Mouse (Mus musculus) CD4-positive, CD25-positive, alpha-beta regulatory T cell, adult 4 months (primary cell): Measurements from ENCODE around the gene Pias1. TPM values are rescaled to one million over a fixed set of nuclear protein-coding genes. Genes with fewer than 3 reads are reported as not detected.

Source experiments
- ATAC-seq: one replicate; pipeline ENCODE4 v1.8.0; 2017
- polyA plus RNA-seq, 2 experiments: library from polyadenylated mRNA; unstranded; fragments of 100-300 nt; shearing (Covaris generic); gene quantifications; one replicate each; pipeline ENCODE4 v1.2.1; 2017

Pias1 gene
- polyA plus RNA-seq, 2 experiments from 2014 or later = 160 to 181 TPM

- no peak for ATAC-seq
These were observed 133.2 kb downstream of the Pias1 start for GRCm38 (mm10) chr9:62854483-62854882.

GRCm38 (mm10) chr9:62851571-62851970, 136.2 kb downstream of the Pias1 start:
- no peak for ATAC-seq

DNA sequence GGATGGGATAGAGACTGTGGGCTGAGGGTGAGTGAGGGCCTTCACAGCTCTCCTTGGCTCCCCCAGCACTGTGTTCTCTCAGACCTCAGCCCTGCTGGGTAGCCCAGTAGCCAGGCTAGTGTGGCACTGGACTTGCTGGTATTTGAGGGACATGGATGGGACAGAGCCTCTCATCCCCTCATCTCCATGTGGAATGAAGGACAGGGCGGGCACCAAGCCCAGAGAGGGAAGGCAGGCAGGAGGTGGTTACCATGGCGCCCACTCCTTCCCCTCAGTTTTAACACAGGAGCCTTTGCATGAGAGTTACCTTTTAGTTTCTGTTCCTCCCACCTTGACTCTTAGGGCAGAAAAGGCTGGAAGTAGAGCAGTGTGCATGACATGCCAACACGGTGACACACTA, 139.1 kb downstream of the Pias1 start:
- ATAC-seq = no peak

DNA sequence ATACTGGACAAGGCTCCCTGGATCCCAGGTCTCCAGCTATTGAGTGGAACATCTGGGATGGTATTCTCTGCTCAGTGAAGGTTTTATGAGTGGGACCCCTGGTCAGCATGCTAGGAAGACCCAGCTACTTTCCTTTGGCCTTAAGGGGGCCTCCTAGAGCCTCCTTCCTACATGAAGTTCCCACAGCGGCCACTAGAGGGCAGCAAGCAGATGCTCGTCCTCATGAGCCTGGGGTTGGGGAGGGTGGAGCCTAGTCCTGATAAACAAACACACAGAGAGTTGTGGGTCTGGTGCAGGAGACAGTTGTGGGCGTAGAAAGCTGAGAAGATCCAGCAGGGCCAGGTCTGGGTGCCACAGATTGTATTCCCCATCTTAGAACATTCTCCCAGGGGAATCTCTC, 140.0 kb downstream of the Pias1 start:
- peak; percentile 83 for ATAC-seq

GRCm38 (mm10) chr9:62844461-62844860, 143.3 kb downstream of the Pias1 start:
- ATAC-seq = no peak

DNA sequence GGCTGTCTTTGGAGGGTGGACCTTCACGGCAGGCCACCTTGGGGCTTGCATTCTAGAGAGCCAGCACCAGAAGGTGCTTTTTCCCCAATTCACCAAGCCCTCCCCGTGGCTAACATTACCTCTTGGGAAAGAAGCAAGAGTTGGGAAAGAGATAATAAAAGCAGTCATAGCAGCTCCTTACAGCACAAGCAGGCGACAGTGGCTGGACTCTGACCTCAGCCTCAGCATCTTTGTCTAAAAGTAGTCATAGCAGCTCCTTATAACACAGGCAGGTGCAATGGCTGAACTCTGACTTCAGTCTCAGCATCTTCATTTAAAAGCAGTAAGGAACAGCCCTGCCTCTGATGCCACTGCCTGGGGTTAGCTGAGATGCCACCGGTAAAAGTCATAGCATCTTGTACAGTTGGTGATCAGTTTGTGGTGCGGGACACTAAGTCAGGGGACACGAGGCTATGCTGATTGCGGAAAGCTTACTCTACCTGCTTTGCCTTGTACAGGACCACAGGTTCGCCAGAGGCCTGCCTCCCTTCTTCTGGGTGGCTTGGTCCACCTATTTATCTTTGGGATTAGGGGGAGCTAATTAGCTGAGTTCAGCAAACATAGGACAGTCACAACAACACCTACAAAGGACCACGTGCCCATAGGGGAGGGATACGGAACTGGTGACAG, 144.2 kb downstream of the Pias1 start:
- no peak for ATAC-seq

- ATAC-seq = no peak
These were observed 148.5 kb downstream of the Pias1 start for GRCm38 (mm10) chr9:62839172-62839770.

DNA sequence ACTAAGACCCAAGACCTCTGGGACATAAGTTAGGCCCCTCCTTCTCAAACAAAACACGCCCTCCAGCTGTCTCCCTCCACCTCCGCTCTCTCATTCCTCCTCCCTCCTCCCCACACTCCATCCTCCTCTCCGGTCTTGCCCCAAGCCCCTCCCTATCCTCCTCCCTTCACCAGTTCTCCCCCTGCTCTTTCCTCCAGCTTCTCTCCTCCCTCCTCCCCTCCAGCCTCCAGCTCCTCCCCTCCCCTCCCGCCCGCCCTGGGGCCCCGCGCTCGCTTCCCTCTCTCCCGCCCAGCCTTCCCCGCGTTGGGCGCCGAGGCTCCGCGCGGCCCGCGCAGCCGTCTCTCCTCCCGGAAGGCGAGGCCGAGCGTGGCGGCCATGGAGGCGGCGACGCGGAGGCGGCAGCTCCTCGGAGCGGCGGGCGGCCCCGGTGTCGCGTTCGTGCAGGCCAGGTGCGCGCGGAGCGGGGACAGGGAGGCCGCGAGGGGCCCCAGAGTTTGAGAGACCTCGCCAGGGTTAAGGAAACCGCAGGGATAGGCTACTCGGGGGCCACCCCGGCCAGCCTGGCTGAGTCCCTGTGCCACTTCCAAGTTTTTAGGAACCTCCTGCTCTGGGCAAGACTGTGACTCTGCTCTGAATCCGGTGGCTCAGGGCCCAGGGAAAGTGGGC, 149.1 kb downstream of the Pias1 start, which contains the start of gene Cln6:
Gene Cln6, plus strand, starts transcription at position 280 of the 666 bp plus-strand sequence.
- peak; percentile 96 for ATAC-seq

DNA sequence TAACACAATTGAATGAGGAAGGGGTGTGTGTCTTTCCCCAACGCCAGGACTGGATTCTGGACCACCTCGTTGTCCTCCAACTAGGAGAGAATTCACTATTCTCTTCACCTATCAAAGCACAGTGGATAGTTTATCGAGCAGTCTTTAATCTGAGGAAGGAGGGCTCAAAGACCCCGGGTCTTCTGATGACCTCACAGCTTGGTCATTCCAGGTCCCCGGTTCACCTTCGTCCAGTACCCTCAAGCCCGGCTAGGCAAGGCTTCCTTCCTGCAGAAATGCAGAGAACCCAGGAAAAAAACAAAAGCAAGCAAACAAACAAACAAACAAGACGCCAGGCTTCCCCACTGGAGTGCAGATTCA, 149.6 kb downstream of the Pias1 start:
- peak; percentile 4 for ATAC-seq

DNA sequence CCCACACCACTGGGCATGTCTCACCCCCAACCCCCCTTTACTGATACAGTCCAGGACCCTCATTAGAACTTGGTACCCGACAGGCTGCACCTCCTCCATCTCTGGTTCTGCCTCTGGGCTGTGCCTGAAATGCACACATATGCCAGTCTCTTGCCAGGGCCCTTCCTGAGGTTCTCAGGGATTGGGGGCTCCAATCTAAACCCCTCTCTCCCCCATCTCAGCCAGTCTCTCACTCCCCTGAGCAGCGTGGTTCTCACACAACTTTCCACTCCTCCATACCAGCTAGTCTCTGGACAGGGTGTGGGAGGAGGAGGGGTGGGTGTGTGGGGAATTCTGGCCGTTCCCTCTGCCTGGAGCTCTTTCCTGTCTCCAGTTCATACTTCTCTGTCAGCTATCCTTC, 150.1 kb downstream of the Pias1 start:
- ATAC-seq = no peak

DNA sequence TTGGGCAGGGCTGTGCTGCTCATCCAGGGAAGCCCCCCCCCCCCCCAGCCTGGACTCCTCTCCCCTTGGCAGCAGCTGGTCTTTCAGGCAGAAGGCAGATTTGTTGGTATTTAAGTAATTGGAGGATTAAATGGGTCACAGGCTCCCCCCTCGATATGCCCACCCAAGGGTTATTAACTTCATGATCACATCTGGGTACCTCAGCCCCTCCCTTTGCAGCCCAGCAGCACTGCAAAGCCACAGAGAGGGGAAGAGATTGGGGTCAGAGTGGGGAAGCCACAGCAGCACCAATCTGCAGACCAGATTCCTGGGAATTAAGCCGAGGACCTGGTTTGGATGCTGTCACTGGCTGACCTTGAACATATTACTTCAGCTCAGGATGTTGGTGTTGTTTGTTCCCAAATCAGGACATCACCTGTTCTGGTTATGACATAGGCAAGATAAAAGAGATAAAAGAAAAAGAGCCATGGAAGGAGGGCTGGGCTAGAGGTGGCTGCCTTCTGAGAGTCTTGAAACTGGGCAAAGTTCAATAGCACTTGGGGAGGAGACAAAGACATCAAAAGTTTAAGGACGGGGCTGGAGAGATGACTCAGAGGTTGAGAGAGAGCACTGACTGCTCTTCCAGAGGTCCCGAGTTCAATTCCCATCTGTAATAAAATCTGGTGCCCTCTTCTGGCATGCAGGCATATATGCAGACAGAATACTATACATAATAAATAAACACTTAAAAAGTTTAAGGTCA, 151.8 kb downstream of the Pias1 start:
- no peak for ATAC-seq

DNA sequence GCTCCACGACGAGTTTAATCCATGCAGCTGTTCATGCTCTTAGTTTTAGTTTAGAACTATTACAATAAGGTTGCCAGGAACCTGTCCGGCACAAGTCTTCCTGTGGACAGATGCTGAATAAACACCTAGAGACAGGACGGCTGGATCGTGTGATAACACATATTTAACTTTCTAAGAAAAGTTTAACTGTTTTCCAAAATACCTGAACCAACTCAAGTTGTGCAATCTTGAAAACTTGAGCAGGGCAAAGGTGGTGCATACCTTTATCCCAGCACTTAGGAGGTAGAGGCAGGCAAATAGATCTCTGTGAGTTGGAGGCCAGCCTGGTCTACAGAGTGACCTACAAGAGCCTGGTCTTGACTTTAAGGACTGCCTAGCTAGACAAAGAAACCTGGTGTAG, 152.8 kb downstream of the Pias1 start:
- ATAC-seq = no peak

DNA sequence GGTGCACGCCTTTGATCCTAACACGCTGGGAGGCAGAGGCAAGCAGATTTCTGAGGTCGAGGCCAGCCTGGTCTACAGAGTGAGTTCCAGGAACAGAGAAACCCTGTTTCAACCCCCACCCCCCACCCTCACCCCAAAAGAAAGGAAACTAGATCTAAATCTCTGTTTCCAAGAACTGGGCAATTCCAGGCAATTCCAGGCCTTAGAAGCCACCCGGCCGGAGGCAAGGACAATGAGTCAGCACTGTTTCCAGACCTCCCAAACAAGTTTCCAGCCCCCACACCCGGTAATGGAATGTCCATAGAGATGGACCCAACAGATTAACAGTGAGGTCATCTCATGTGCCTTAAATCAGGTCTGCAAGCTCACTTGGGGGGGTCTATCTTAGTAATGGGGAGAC, 157.8 kb downstream of the Pias1 start:
- ATAC-seq = no peak

DNA sequence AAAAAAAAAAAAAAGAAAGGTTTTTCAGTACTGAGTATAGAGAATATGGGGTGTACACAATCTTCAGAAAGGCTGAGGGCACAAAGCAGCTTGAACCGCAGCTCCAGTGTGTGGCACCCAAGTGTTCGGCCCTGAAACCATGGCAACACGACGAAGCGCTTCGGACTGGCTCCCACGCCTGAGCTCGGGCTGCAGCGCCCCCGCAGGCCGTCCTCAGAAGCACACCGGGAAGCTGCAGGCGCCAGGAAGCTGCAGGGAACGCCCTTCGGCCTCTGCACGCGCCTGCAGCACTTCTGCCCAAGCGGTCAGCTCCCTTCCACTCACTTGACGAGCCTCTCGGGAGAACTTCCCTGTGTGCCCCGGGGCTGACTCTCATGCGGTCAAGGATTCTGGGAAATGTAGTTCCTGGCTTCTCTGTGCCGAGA, 159.1 kb downstream of the Pias1 start:
- peak; percentile 93 for ATAC-seq

Other genes starting within 250 kb of the Pias1 start
- gene Fem1b, start 176.0 kb downstream of the Pias1 start, polyA plus RNA-seq = 1 to 10 TPM; 3.9 to 4.7 TPM
- gene Cln6, start 149.1 kb downstream of the Pias1 start, polyA plus RNA-seq = 10 to 100 TPM in 1 of 2 experiments, 1 to 10 TPM in 1; 9.2 to 10.8 TPM
- gene Calml4, start 129.8 kb downstream of the Pias1 start, polyA plus RNA-seq = 1 to 10 TPM in 1 of 2 experiments, under 1 TPM in 1; 0.63 to 1.0 TPM
- gene Skor1, start 161.0 kb upstream of the Pias1 start, polyA plus RNA-seq = not detected